Mouse (Mus musculus): ENCODE results near the gene Iqcf3. TPM values are rescaled to one million over a fixed set of nuclear protein-coding genes. Genes with fewer than 3 reads are reported as not detected.

Iqcf3 gene
- polyA plus RNA-seq, 1 experiment from 2014 or later: not detected

Other genes with a start within 250 kb of the Iqcf3 start
- gene Dusp7, start 193.0 kb downstream of the Iqcf3 start, polyA plus RNA-seq (2014; fragmentation: Nextera tagmentation; extraction: Ambion mirVana): 25.0 and 25.8 TPM in 2 replicates
- gene Rpl29, start 132.2 kb downstream of the Iqcf3 start, polyA plus RNA-seq (2014; fragmentation: Nextera tagmentation; extraction: Ambion mirVana): 882 and 903 TPM in 2 replicates
- 26.4 and 30.3 TPM in 2 replicates for gene Acy1, start 123.3 kb downstream of the Iqcf3 start, polyA plus RNA-seq (2014; fragmentation: Nextera tagmentation; extraction: Ambion mirVana)
- 4.2 and 6.0 TPM in 2 replicates for gene Abhd14b, start 114.2 kb downstream of the Iqcf3 start, polyA plus RNA-seq (2014; fragmentation: Nextera tagmentation; extraction: Ambion mirVana)
- 31.2 and 34.7 TPM in 2 replicates for gene Abhd14a, start 114.0 kb downstream of the Iqcf3 start, polyA plus RNA-seq (2014; fragmentation: Nextera tagmentation; extraction: Ambion mirVana)
- 222 and 249 TPM in 2 replicates for gene Pcbp4, start 108.3 kb downstream of the Iqcf3 start, polyA plus RNA-seq (2014; fragmentation: Nextera tagmentation; extraction: Ambion mirVana)
- gene Gpr62, start 95.7 kb downstream of the Iqcf3 start, polyA plus RNA-seq (2014; fragmentation: Nextera tagmentation; extraction: Ambion mirVana): 0.22 and 0.29 TPM in 2 replicates
- gene Rrp9, start 85.7 kb downstream of the Iqcf3 start, polyA plus RNA-seq (2014; fragmentation: Nextera tagmentation; extraction: Ambion mirVana): 41.3 and 42.2 TPM in 2 replicates
- gene Parp3, start 84.7 kb downstream of the Iqcf3 start, polyA plus RNA-seq (2014; fragmentation: Nextera tagmentation; extraction: Ambion mirVana): 0.54 and 1.4 TPM in 2 replicates
- not detected in 2 replicates for gene Iqcf1, start 61.7 kb downstream of the Iqcf3 start, polyA plus RNA-seq (2014; fragmentation: Nextera tagmentation; extraction: Ambion mirVana)
- not detected in 2 replicates for gene Iqcf5, start 47.1 kb downstream of the Iqcf3 start, polyA plus RNA-seq (2014; fragmentation: Nextera tagmentation; extraction: Ambion mirVana)
- not detected in 2 replicates for gene Iqcf4, start 9.4 kb upstream of the Iqcf3 start, polyA plus RNA-seq (2014; fragmentation: Nextera tagmentation; extraction: Ambion mirVana)
- gene Iqcf6, start 65.0 kb upstream of the Iqcf3 start, polyA plus RNA-seq (2014; fragmentation: Nextera tagmentation; extraction: Ambion mirVana): not detected in 2 replicates
- 9.5 and 9.7 TPM in 2 replicates for gene Grm2, start 94.5 kb upstream of the Iqcf3 start, polyA plus RNA-seq (2014; fragmentation: Nextera tagmentation; extraction: Ambion mirVana)
- gene Tex264, start 124.3 kb upstream of the Iqcf3 start, polyA plus RNA-seq (2014; fragmentation: Nextera tagmentation; extraction: Ambion mirVana): 28.1 and 30.0 TPM in 2 replicates
- gene Rad54l2, start 227.6 kb upstream of the Iqcf3 start, polyA plus RNA-seq (2014; fragmentation: Nextera tagmentation; extraction: Ambion mirVana): 6.3 and 8.8 TPM in 2 replicates

Measured in hindbrain, embryonic 11.5 days (tissue).